Mouse (Mus musculus): ENCODE measurements around the gene Tstd2. TPM values are rescaled to one million over a fixed set of nuclear protein-coding genes. Genes with fewer than 3 reads are reported as not detected.

Tstd2 gene
- polyA plus RNA-seq, 1 experiment from 2014 or later = 25.3 TPM

GRCm38 (mm10) chr4:46110084-46110483 lies 28.4 kb downstream of the Tstd2 start:
- Histone ChIP-seq H3K4me1 (ENCODE audit: control insufficient read depth, insufficient read depth, low read length) (no peaks in the 10 kb centered on the region), H3K4me2 (ENCODE audit: low read depth, low read length) (no peak overlapping the region), H3K9me3 (ENCODE audit: control insufficient read depth, low read length) (no peaks in the 10 kb centered on the region), H3K9ac (ENCODE audit: low read depth, low read length) (no peak overlapping the region), H3K27me3 (replicated peaks; ENCODE audit: control insufficient read depth, insufficient read depth, low read length) (no peaks in the 10 kb centered on the region), H3K27ac (ENCODE audit: low read length) (no peak overlapping the region), H3K36me3 (ENCODE audit: control insufficient read depth, insufficient read depth, low read length) (no peaks in the 10 kb centered on the region), H3K4me3 (ENCODE audit: low read length) (no peak overlapping the region)
- no peak for ATAC-seq
- WGBS = 89% methylated on average over 8 of the region's 8 CpGs

GRCm38 (mm10) chr4:46102078-46102769 lies 36.3 kb downstream of the Tstd2 start:
- no peak overlapping the region for H3K27ac ChIP-seq (ENCODE audit: low read length)
- no peak for ATAC-seq
- WGBS = 93% methylated on average over 10 of the region's 10 CpGs
- no peak overlapping the region for H3K9ac ChIP-seq (ENCODE audit: low read depth, low read length)
- no peaks in the 10 kb centered on the region for H3K36me3 ChIP-seq (ENCODE audit: control insufficient read depth, insufficient read depth, low read length)
- no peaks in the 10 kb centered on the region for H3K27me3 ChIP-seq (replicated peaks; ENCODE audit: control insufficient read depth, insufficient read depth, low read length)
- no peak overlapping the region for H3K4me3 ChIP-seq (ENCODE audit: low read length)
- H3K9me3 ChIP-seq (ENCODE audit: control insufficient read depth, low read length) = no peaks in the 10 kb centered on the region
- peaks cover 8% of the 10 kb centered on the region for H3K4me1 ChIP-seq (ENCODE audit: control insufficient read depth, insufficient read depth, low read length)
- no peak overlapping the region for H3K4me2 ChIP-seq (ENCODE audit: low read depth, low read length)

- no peak overlapping the region for H3K4me2 ChIP-seq (ENCODE audit: low read depth, low read length)
- no peak for ATAC-seq
- 23% methylated on average over 14 of the region's 14 CpGs for whole genome bisulfite sequencing
- H3K27me3 ChIP-seq (replicated peaks; ENCODE audit: control insufficient read depth, insufficient read depth, low read length) = no peaks in the 10 kb centered on the region
- H3K4me3 ChIP-seq (ENCODE audit: low read length) = no peak overlapping the region
- peaks cover 8% of the 10 kb centered on the region for H3K4me1 ChIP-seq (ENCODE audit: control insufficient read depth, insufficient read depth, low read length)
- no peak overlapping the region for H3K27ac ChIP-seq (ENCODE audit: low read length)
- no peaks in the 10 kb centered on the region for H3K9me3 ChIP-seq (ENCODE audit: control insufficient read depth, low read length)
- H3K9ac ChIP-seq (ENCODE audit: low read depth, low read length) = no peak overlapping the region
- no peaks in the 10 kb centered on the region for H3K36me3 ChIP-seq (ENCODE audit: control insufficient read depth, insufficient read depth, low read length)
These were observed 37.2 kb downstream of the Tstd2 start for GRCm38 (mm10) chr4:46101211-46101711.

- Histone ChIP-seq H3K4me2 (ENCODE audit: low read depth, low read length) (no peak overlapping the region), H3K9me3 (ENCODE audit: control insufficient read depth, low read length) (no peaks in the 10 kb centered on the region), H3K9ac (ENCODE audit: low read depth, low read length) (no peak overlapping the region), H3K4me1 (ENCODE audit: control insufficient read depth, insufficient read depth, low read length) (peaks cover 8% of the 10 kb centered on the region), H3K36me3 (ENCODE audit: control insufficient read depth, insufficient read depth, low read length) (no peaks in the 10 kb centered on the region), H3K27me3 (replicated peaks; ENCODE audit: control insufficient read depth, insufficient read depth, low read length) (no peaks in the 10 kb centered on the region), H3K4me3 (ENCODE audit: low read length) (no peak overlapping the region), H3K27ac (ENCODE audit: low read length) (no peak overlapping the region)
- 40% methylated on average over 7 of the region's 7 CpGs for WGBS
- ATAC-seq = no peak
These were observed 38.0 kb downstream of the Tstd2 start for GRCm38 (mm10) chr4:46100539-46100938.

- WGBS = 77% methylated on average over 9 of the region's 9 CpGs
- no peak overlapping the region for H3K27ac ChIP-seq (ENCODE audit: low read length)
- H3K4me3 ChIP-seq (ENCODE audit: low read length) = no peak overlapping the region
- H3K36me3 ChIP-seq (ENCODE audit: control insufficient read depth, insufficient read depth, low read length) = no peaks in the 10 kb centered on the region
- H3K4me2 ChIP-seq (ENCODE audit: low read depth, low read length) = no peak overlapping the region
- H3K4me1 ChIP-seq (ENCODE audit: control insufficient read depth, insufficient read depth, low read length) = peaks cover 8% of the 10 kb centered on the region
- H3K9ac ChIP-seq (ENCODE audit: low read depth, low read length) = no peak overlapping the region
- H3K9me3 ChIP-seq (ENCODE audit: control insufficient read depth, low read length) = no peaks in the 10 kb centered on the region
- no peak for ATAC-seq
- no peaks in the 10 kb centered on the region for H3K27me3 ChIP-seq (replicated peaks; ENCODE audit: control insufficient read depth, insufficient read depth, low read length)
These were observed 39.4 kb downstream of the Tstd2 start for GRCm38 (mm10) chr4:46099132-46099531.

GRCm38 (mm10) chr4:46097591-46097990 lies 40.9 kb downstream of the Tstd2 start:
- no peak overlapping the region for H3K27ac ChIP-seq (ENCODE audit: low read length)
- no peak for ATAC-seq
- no peak overlapping the region for H3K4me3 ChIP-seq (ENCODE audit: low read length)
- H3K9ac ChIP-seq (ENCODE audit: low read depth, low read length) = no peak overlapping the region
- H3K9me3 ChIP-seq (ENCODE audit: control insufficient read depth, low read length) = no peaks in the 10 kb centered on the region
- no peaks in the 10 kb centered on the region for H3K27me3 ChIP-seq (replicated peaks; ENCODE audit: control insufficient read depth, insufficient read depth, low read length)
- H3K36me3 ChIP-seq (ENCODE audit: control insufficient read depth, insufficient read depth, low read length) = no peaks in the 10 kb centered on the region
- H3K4me1 ChIP-seq (ENCODE audit: control insufficient read depth, insufficient read depth, low read length) = peaks cover 8% of the 10 kb centered on the region
- no peak overlapping the region for H3K4me2 ChIP-seq (ENCODE audit: low read depth, low read length)
- WGBS = 87% methylated on average over 2 of the region's 2 CpGs

GRCm38 (mm10) chr4:46096546-46096945 lies 41.9 kb downstream of the Tstd2 start:
- WGBS = 83% methylated on average over 7 of the region's 7 CpGs
- Histone ChIP-seq H3K36me3 (ENCODE audit: control insufficient read depth, insufficient read depth, low read length) (no peaks in the 10 kb centered on the region), H3K4me3 (ENCODE audit: low read length) (no peak overlapping the region), H3K9ac (ENCODE audit: low read depth, low read length) (no peak overlapping the region), H3K9me3 (ENCODE audit: control insufficient read depth, low read length) (no peaks in the 10 kb centered on the region), H3K27ac (ENCODE audit: low read length) (no peak overlapping the region), H3K4me1 (ENCODE audit: control insufficient read depth, insufficient read depth, low read length) (peaks cover 8% of the 10 kb centered on the region), H3K27me3 (replicated peaks; ENCODE audit: control insufficient read depth, insufficient read depth, low read length) (no peaks in the 10 kb centered on the region), H3K4me2 (ENCODE audit: low read depth, low read length) (no peak overlapping the region)
- ATAC-seq = no peak

DNA sequence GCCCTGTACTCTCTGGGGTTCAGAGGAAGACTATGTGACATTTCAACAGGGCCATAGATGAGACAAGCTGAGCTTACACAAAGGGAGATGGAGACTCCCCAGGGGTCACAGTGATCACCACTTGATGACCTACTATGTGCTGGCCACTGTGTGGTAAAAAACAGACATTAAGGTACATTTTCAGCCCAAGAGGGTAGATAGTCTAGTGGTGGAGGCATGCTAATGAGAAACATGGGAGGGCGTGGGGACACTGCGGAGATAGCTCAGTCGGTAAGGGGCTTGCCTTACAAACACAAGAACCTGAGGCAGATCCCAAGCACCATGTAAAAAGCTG lies 42.7 kb downstream of the Tstd2 start:
- Histone ChIP-seq H3K4me1 (ENCODE audit: control insufficient read depth, insufficient read depth, low read length) (peaks cover 2% of the 10 kb centered on the region), H3K27me3 (replicated peaks; ENCODE audit: control insufficient read depth, insufficient read depth, low read length) (no peaks in the 10 kb centered on the region), H3K9me3 (ENCODE audit: control insufficient read depth, low read length) (no peaks in the 10 kb centered on the region), H3K9ac (ENCODE audit: low read depth, low read length) (no peak overlapping the region), H3K4me3 (ENCODE audit: low read length) (no peak overlapping the region), H3K4me2 (ENCODE audit: low read depth, low read length) (no peak overlapping the region), H3K27ac (ENCODE audit: low read length) (no peak overlapping the region), H3K36me3 (ENCODE audit: control insufficient read depth, insufficient read depth, low read length) (no peaks in the 10 kb centered on the region)
- ATAC-seq = no peak
- 93% methylated on average over 3 of the region's 3 CpGs for WGBS

DNA sequence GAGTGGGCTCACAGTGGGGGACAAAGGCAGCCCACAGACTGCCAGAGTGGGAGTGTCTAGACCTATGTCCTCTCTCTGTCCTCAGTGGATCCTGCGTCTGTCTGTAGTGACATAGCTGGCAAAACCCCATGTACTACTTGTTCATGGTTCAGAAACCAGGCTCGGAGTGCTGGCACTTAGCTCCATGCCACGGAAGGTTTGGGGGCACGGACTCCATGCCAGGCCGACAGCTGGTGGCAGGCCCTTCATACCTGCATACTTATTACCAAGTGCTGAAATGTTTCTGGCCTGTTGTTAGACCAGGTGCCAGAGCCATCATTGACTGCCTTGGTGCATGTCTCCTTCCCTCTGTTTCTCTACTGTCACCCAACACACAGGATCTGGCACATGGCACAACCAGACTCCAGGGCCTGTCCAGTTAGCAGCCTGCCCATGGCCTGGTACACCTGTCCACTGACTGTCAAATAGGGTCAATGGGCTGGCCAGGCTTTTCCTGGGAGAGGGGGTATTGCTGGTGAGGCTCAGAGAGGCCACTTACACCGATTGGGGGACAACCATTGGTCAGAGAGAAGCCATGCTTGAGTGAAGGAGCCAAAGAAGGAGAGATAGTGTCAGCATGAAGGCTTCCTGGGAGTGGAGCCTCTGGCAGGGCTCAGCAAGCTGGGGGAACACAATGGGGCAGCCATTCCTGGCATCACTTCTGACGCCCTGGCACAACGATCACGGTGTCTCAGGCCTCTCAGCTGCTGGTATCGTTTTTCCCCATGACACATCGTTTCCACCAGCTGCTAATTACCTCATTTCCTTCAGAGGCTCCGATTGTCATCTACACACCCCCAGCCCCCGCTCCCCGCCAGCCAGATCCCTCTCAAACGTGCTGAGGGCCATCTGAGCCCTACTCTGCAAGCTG lies 43.3 kb downstream of the Tstd2 start:
- ATAC-seq = no peak
- Histone ChIP-seq H3K4me1 (ENCODE audit: control insufficient read depth, insufficient read depth, low read length) (no peaks in the 10 kb centered on the region), H3K4me2 (ENCODE audit: low read depth, low read length) (no peak overlapping the region), H3K4me3 (ENCODE audit: low read length) (no peak overlapping the region), H3K27ac (ENCODE audit: low read length) (no peak overlapping the region), H3K9me3 (ENCODE audit: control insufficient read depth, low read length) (no peaks in the 10 kb centered on the region), H3K9ac (ENCODE audit: low read depth, low read length) (no peak overlapping the region), H3K36me3 (ENCODE audit: control insufficient read depth, insufficient read depth, low read length) (no peaks in the 10 kb centered on the region), H3K27me3 (replicated peaks; ENCODE audit: control insufficient read depth, insufficient read depth, low read length) (no peaks in the 10 kb centered on the region)
- 67% methylated on average over 15 of the region's 15 CpGs for WGBS
